Mouse (Mus musculus) Patski (cell line): ENCODE results near the gene Nup98. TPM values are rescaled to one million over a fixed set of nuclear protein-coding genes. Genes with fewer than 3 reads are reported as not detected.

ENCODE experiments used
- ATAC-seq: fragments of 100-300 bp; one replicate; pipeline ENCODE4 v1.8.0; 2021
- CTCF ChIA-PET: fragments of 350-600 bp; sonication (Branson Sonifier 250); formaldehyde crosslinking; loops from one replicate; lab custom pipeline; 2022; ENCODE audit warnings: inconsistent platforms; lab: Charles Lee
- POLR2A ChIA-PET: fragments of 350-600 bp; sonication (Branson Sonifier 250); formaldehyde crosslinking; loops from one replicate; lab custom pipeline; 2022; ENCODE audit warnings: antibody characterized with exemption, inconsistent platforms; lab: Charles Lee
- DNase-seq: peaks from one replicate; pipeline ENCODE4 v3.0.0-alpha.2; 2011; ENCODE audit warnings: low read depth, low spot score
- H3K27me3 ChIP-seq: fragments of 371-371 bp; one replicate; pipeline ENCODE4 v1.5.1; 2021
- CTCF ChIP-seq: fragments of 100-300 bp; IDR thresholded peaks from one replicate; pipeline ENCODE4 v1.5.1; 2021
- in situ Hi-C: fragments of 300-500 bp; cut with MboI; formaldehyde crosslinking; loops from 3 replicates; pipeline ENCODE4 v1.11.1; 2018; ENCODE audit warnings: low pct_unique_long_range_greater_than_20kb, mixed read lengths
- polyA plus RNA-seq: library from polyadenylated mRNA; unstranded; gene quantifications from one replicate; pipeline ENCODE4 v1.2.3, GENCODE M21; 2021

Gene Nup98
- polyA plus RNA-seq, 1 experiment from 2014 or later = 40.0 TPM

GRCm38 (mm10) chr7:102239591-102239990 lies 29.6 kb upstream of the Nup98 start:
- no peak for DNase-seq
- CTCF ChIA-PET = no interaction called here
- no peak for TF ChIP-seq CTCF
- in situ Hi-C loops = loop anchor here (25.0 kb wide), 1 partner anchor 577 kb away; the partner anchor contains the start of gene Clpb
- no peak for ATAC-seq
- no peaks in the 10 kb centered on the region for H3K27me3 ChIP-seq
- POLR2A ChIA-PET = no interaction called here

- DNase-seq (no peak), ATAC-seq (no peak)
- ChIA-PET POLR2A (interaction anchor here (0.8 kb wide), 1 partner anchor 11 kb away, joined by 3 read pairs; no protein-coding TSS in a partner anchor), CTCF (no interaction called here)
- H3K27me3 ChIP-seq = no peaks in the 10 kb centered on the region
- no peak for TF ChIP-seq CTCF
- in situ Hi-C loops = loop anchor here (25.0 kb wide), 1 partner anchor 576 kb away; the partner anchor contains the start of gene Clpb
Observed at GRCm38 (mm10) chr7:102238686-102239286, 28.8 kb upstream of the Nup98 start.

GRCm38 (mm10) chr7:102233059-102233458 lies 23.1 kb upstream of the Nup98 start:
- no peak for TF ChIP-seq CTCF
- CTCF ChIA-PET = no interaction called here
- in situ Hi-C loops = loop anchor here (25.0 kb wide), 1 partner anchor 571 kb away; the partner anchor contains the start of gene Clpb
- ATAC-seq (no peak), DNase-seq (no peak)
- POLR2A ChIA-PET = no interaction called here
- no peaks in the 10 kb centered on the region for H3K27me3 ChIP-seq

- no peaks in the 10 kb centered on the region for H3K27me3 ChIP-seq
- ChIA-PET CTCF (interaction anchor here (1.0 kb wide), 1 partner anchor 18 kb away, joined by 3 read pairs; no protein-coding TSS in a partner anchor), POLR2A (no interaction called here)
- no peak for DNase-seq
- no peak for ATAC-seq
- in situ Hi-C loops = loop anchor here (25.0 kb wide), 1 partner anchor 568 kb away; the partner anchor contains the start of gene Clpb
- TF ChIP-seq CTCF = no peak
Observed at GRCm38 (mm10) chr7:102229814-102230213, 19.8 kb upstream of the Nup98 start.

- TF ChIP-seq CTCF = no peak
- in situ Hi-C loops = loop anchor here (25.0 kb wide), 1 partner anchor 566 kb away; the partner anchor contains the start of gene Clpb
- no peak for ATAC-seq
- no peaks in the 10 kb centered on the region for H3K27me3 ChIP-seq
- DNase-seq = no peak
- ChIA-PET CTCF (interaction anchor here (1.4 kb wide), 1 partner anchor 19 kb away, joined by 3 read pairs; no protein-coding TSS in a partner anchor), POLR2A (interaction anchor here (0.5 to 0.8 kb wide), 3 partner anchors 13 to 86 kb away, joined by 3 read pairs; no protein-coding TSS in a partner anchor)
Observed at GRCm38 (mm10) chr7:102228049-102228670, 18.2 kb upstream of the Nup98 start.

GRCm38 (mm10) chr7:102226051-102226450 lies 16.1 kb upstream of the Nup98 start:
- ChIA-PET POLR2A (no interaction called here), CTCF (no interaction called here)
- DNase-seq = no peak
- in situ Hi-C loops = loop anchor here (25.0 kb wide), 1 partner anchor 564 kb away; the partner anchor contains the start of gene Clpb
- no peak for ATAC-seq
- no peak for TF ChIP-seq CTCF
- no peaks in the 10 kb centered on the region for H3K27me3 ChIP-seq

- ATAC-seq (no peak), DNase-seq (no peak)
- ChIA-PET CTCF (interaction anchor here (1.0 to 1.5 kb wide), 3 partner anchors 20 to 202 kb away, joined by 4 read pairs; no protein-coding TSS in a partner anchor), POLR2A (no interaction called here)
- in situ Hi-C loops = no loop called here
- no peak for TF ChIP-seq CTCF
- no peaks in the 10 kb centered on the region for H3K27me3 ChIP-seq
Observed at GRCm38 (mm10) chr7:102223883-102224738, 14.1 kb upstream of the Nup98 start.

- no peak for TF ChIP-seq CTCF
- ATAC-seq (peak; percentile 74), DNase-seq (no peak)
- ChIA-PET CTCF (interaction anchor here (1.0 to 4.0 kb wide), 4 partner anchors 12 to 203 kb away, joined by 4 to 19 read pairs (median 4); partner anchors contain the start of genes Nup98 and Pgap2), POLR2A (no interaction called here)
- no peaks in the 10 kb centered on the region for H3K27me3 ChIP-seq
- in situ Hi-C loops = no loop called here
Observed at GRCm38 (mm10) chr7:102222830-102223556, 13.0 kb upstream of the Nup98 start.

- DNase-seq = no peak
- CTCF ChIA-PET = interaction anchor here (1.5 to 4.0 kb wide), 3 partner anchors 11 to 53 kb away, joined by 4 to 19 read pairs (median 4); partner anchors contain the start of genes Nup98 and Pgap2
- POLR2A ChIA-PET = interaction anchor here (0.7 kb wide), 1 partner anchor 15 kb away, joined by 3 read pairs; no protein-coding TSS in a partner anchor
- ATAC-seq = peak; percentile 54
- no peaks in the 10 kb centered on the region for H3K27me3 ChIP-seq
- TF ChIP-seq CTCF = peak; percentile 61
- in situ Hi-C loops = no loop called here
Observed at GRCm38 (mm10) chr7:102222336-102222735, 12.4 kb upstream of the Nup98 start.
